Mouse (Mus musculus) testis, adult 2 months (tissue): Measurements from ENCODE around the gene Myh8. TPM values are rescaled to one million over a fixed set of nuclear protein-coding genes. Genes with fewer than 3 reads are reported as not detected.

Experiments used
- H3K27ac ChIP-seq: fragments of 200-500 bp; 2 replicates; pipeline ENCODE4 v1.5.1; 2012; ENCODE audit warnings: low read depth, low read length; ENCODE audit not compliant: control insufficient read depth, insufficient read depth
- H3K27me3 ChIP-seq: fragments of 200-500 bp; 2 replicates; pipeline ENCODE4 v1.6.1; 2012; ENCODE audit warnings: mild to moderate bottlenecking, low read length, moderate library complexity; ENCODE audit not compliant: control insufficient read depth, insufficient read depth
- H3K36me3 ChIP-seq: fragments of 200-500 bp; 2 replicates; pipeline ENCODE4 v1.6.1; 2012; ENCODE audit warnings: mild to moderate bottlenecking, low read length; ENCODE audit not compliant: control insufficient read depth, insufficient read depth
- H3K4me1 ChIP-seq: fragments of 200-500 bp; 2 replicates; pipeline ENCODE4 v1.6.1; 2012; ENCODE audit warnings: low read length; ENCODE audit not compliant: control insufficient read depth, insufficient read depth
- H3K4me3 ChIP-seq: fragments of 200-500 bp; 2 replicates; pipeline ENCODE4 v1.5.1; 2012; ENCODE audit warnings: low read depth, mild to moderate bottlenecking, low read length, moderate library complexity, mixed read lengths; ENCODE audit not compliant: control insufficient read depth
- CTCF ChIP-seq: fragments of 200-500 bp; IDR thresholded peaks from 2 replicates; pipeline ENCODE4 v1.5.1; 2012; ENCODE audit warnings: low read depth, mild to moderate bottlenecking, inconsistent platforms, low read length, moderate library complexity; ENCODE audit not compliant: control insufficient read depth, insufficient read depth, insufficient replicate concordance
- POLR2A ChIP-seq: fragments of 200-500 bp; IDR thresholded peaks from 2 replicates; pipeline ENCODE4 v1.6.1; 2012; ENCODE audit warnings: low read depth, mild to moderate bottlenecking, inconsistent platforms, low read length, moderate library complexity; ENCODE audit not compliant: control insufficient read depth
- polyA plus RNA-seq: library from polyadenylated mRNA; depleted of rRNA; stranded (reverse); fragments of >200 nt; gene quantifications from 2 replicates; pipeline ENCODE4 v1.2.3, GENCODE M21; 2012

Gene Myh8
- polyA plus RNA-seq, 1 experiment: not detected

DNA sequence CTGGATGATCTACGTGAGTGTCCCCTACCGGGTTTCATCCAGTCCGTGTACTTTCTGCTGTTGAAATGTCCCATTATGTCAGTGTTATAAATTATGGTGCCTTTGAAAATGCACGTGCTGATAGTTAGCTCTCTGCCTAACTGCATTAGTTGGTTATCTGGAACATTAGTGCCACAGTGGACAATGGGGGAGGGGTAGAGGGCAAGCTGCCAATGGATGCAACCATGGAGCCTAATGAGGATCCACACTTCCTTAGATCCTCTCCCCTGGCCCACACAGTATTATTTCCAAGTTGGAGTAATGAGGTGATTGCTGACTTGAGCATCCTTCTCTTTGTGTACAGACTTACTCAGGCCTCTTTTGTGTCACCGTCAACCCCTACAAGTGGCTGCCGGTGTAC lies 35.9 kb upstream of the Myh8 start:
- no peaks in the 10 kb centered on the region for H3K27me3 ChIP-seq
- no peak for TF ChIP-seq POLR2A
- no peak for TF ChIP-seq CTCF
- H3K4me3 ChIP-seq: no peak overlapping the region
- H3K36me3 ChIP-seq: no peaks in the 10 kb centered on the region
- H3K4me1 ChIP-seq: no peaks in the 10 kb centered on the region
- no peak overlapping the region for H3K27ac ChIP-seq

DNA sequence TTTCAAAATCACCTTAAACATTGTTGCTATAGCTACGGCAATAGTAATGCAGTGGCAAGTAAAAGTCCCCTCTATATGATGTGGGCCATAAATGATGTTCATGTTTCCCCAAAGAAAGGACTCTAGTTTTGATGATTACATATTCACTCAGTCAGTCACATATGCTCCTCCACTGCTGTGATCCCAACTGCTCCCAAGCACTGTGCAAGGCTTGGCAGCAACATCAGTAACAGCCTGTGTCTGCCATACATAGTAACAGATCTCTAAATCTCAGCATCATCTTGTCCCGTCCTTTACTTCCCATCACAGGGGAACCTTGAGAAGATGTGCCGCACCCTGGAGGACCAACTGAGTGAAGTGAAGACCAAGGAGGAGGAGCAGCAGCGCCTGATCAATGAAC lies 23.2 kb upstream of the Myh8 start:
- H3K4me3 ChIP-seq: no peak overlapping the region
- H3K27me3 ChIP-seq: no peaks in the 10 kb centered on the region
- no peak overlapping the region for H3K27ac ChIP-seq
- no peaks in the 10 kb centered on the region for H3K36me3 ChIP-seq
- TF ChIP-seq POLR2A (no peak), CTCF (no peak)
- H3K4me1 ChIP-seq: no peaks in the 10 kb centered on the region; the same call in 1 of the 2 replicates

DNA sequence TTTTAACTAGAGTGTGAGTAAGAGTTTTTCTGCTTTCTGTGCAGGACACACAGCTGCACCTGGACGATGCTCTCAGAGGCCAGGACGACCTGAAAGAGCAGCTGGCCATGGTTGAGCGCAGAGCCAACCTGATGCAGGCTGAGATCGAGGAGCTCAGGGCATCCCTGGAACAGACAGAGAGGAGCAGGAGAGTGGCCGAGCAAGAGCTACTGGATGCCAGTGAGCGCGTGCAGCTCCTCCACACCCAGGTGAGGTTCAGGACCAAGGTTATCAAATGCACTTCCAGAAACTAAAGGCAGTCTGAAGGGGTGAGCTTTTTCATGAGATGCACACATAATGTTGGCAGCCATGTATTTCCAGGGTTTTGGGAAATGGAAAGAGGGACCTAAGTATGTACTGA lies 19.9 kb upstream of the Myh8 start:
- no peaks in the 10 kb centered on the region for H3K27me3 ChIP-seq
- peaks cover 4% of the 10 kb centered on the region; the same call in 1 of the 2 replicates for H3K4me1 ChIP-seq
- TF ChIP-seq POLR2A: no peak
- TF ChIP-seq CTCF: no peak
- no peak overlapping the region for H3K27ac ChIP-seq
- H3K36me3 ChIP-seq: no peaks in the 10 kb centered on the region
- H3K4me3 ChIP-seq: no peak overlapping the region

DNA sequence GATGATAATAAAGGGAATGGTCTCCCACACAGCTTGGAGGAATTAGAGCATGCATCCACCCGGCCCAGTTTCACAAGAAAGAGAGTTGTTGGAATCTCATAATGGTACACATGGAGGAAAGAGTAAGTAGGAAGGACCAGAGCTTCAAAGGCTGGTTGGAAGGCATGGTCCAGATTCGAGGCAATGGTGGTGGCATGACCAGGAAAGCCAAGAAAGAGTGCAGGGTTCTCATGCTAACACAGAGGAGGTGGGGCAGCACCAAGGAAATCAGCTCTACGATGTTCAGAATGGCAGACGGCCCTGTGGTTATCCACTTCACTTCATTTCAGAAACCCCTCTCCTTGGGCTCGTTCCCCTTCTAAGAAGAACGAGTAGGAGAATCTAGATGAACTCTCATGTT lies 16.0 kb upstream of the Myh8 start:
- Histone ChIP-seq H3K4me1 (peaks cover 4% of the 10 kb centered on the region; the same call in 1 of the 2 replicates), H3K36me3 (no peaks in the 10 kb centered on the region), H3K4me3 (no peak overlapping the region), H3K27me3 (no peaks in the 10 kb centered on the region), H3K27ac (no peak overlapping the region)
- TF ChIP-seq CTCF (no peak), POLR2A (no peak)

DNA sequence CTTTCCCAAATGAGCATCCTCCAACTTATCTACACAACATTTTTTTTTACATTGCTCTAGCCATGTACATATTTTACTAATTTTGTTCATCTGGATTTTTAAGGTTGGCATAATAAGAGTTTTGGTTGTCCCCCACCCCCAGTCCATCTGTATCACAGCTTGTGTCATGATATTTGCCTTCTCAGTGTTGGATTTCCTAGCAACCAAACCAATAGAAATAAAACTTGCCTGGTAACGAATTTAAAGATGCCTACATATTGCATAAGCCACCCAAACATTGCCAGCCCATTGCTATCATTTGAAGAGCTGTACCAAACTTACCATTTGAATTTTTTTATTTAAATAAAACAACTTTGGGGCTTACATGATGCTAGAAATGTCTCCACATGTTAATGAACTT lies 16.5 kb downstream of the Myh8 start:
- peaks cover 3% of the 10 kb centered on the region for H3K4me1 ChIP-seq
- no peaks in the 10 kb centered on the region for H3K36me3 ChIP-seq
- H3K4me3 ChIP-seq: no peak overlapping the region
- TF ChIP-seq POLR2A: no peak
- no peaks in the 10 kb centered on the region for H3K27me3 ChIP-seq
- no peak overlapping the region for H3K27ac ChIP-seq

DNA sequence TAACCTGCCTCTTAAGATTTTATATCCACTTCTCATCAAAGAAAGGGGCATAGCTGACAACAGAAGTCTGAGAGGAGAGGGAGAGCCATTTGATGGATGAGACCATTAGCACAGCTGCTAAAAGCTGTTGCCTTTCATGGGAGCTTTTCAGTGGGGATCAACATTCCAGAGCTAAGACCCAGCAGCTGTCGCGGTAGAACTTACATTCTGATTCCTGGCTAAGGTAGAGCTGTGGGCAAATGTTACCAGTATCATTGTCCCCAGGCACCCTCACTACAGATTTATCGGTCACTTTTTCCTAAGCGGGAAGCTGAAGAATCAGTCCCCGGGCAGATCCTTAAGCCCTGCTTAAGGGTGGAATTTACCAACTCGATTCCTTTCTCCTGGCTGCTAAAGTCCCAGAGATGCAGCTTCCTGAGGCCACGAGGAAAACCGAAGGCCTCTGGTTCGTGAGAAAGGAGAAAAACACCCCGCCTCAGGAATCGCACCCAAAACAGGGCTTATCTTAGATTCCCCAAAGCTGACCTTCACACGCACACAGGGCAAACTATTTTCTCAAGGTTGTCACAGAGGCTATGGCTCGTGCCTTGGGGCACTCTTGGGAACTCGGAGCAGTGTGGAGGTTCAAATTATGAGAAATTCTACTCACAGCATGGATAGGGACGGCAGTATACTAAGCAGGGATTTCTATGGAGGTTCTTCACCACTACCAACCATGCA lies 37.0 kb downstream of the Myh8 start:
- Histone ChIP-seq H3K4me1 (peaks cover 8% of the 10 kb centered on the region), H3K4me3 (no peak overlapping the region), H3K27me3 (no peaks in the 10 kb centered on the region), H3K36me3 (no peaks in the 10 kb centered on the region), H3K27ac (no peak overlapping the region)
- TF ChIP-seq POLR2A: no peak
- no peak for TF ChIP-seq CTCF

DNA sequence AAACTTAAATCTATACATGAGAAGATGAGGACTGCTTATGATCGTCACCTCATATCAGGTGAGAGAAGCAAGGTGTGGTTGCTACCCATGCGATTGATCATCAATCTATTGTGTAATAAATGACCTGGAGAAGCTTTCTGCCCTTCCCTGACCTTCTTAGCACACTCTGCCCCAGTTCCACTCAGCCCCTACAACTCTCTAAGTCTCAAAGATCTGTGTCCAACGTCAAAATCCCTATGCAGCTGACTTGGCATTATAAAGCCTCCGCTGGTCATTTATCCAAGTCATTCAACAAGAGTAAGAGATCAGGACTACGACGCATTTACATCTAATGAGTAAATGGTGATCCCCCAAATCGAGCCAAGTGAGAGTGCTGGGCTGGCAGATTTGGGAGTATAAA lies 44.4 kb downstream of the Myh8 start, which contains the start of gene Myh13:
Gene Myh13 (plus strand): TSS at position 301 of the 400 bp plus-strand sequence.
- no peaks in the 10 kb centered on the region for H3K36me3 ChIP-seq
- H3K27ac ChIP-seq: no peak within 1 kb of the TSS
- H3K27me3 ChIP-seq: no peaks in the 10 kb centered on the region
- no peaks in the 10 kb centered on the region for H3K4me1 ChIP-seq
- TF ChIP-seq CTCF (no peak), POLR2A (no peak)
- H3K4me3 ChIP-seq: no peak within 1 kb of the TSS

DNA sequence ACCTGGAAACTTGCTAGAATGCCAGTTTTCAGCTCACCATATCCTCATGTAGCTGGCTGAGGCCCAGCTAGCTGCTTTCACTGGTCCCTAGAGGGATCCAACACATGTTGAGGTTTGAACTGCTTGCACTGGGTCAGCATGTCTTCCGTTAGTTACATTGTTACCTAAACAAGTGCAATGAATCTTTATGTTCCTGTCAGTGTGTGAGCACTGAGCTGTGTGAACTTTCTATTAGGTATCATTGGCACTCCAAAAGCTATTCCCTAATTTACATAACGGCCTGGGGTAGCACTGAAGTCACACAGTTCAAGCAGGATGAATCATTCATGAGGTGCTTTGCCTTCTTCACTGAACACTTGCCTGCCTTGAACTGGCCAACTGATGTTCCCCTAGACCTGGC lies 49.6 kb downstream of the Myh8 start:
- Histone ChIP-seq H3K36me3 (no peaks in the 10 kb centered on the region), H3K4me1 (no peaks in the 10 kb centered on the region), H3K4me3 (no peak overlapping the region), H3K27me3 (no peaks in the 10 kb centered on the region), H3K27ac (no peak overlapping the region)
- TF ChIP-seq POLR2A (no peak), CTCF (no peak)
